19 mouse cellular contexts compared by ENCODE assay signal in genomic region chr13:46544608-46545007, GRCm38 (mm10). TPM values are rescaled to one million over a fixed set of nuclear protein-coding genes. Genes with fewer than 3 reads are reported as not detected.
DNase-seq lines count a peak whose midpoint lies in the region; ATAC-seq and TF ChIP-seq lines count a peak whose summit lies in the region.
"Had no signal": no experiment of that assay in that cellular context is flagged by ENCODE, and none has a peak within 500 bp of the region (broad histone marks: within the 10 kb centered on the region; RNA-seq: fewer than 3 reads in every experiment).

No protein-coding gene starts in this region.

- no peaks in the 10 kb centered on the region for H3K9me3 ChIP-seq in forebrain, embryonic 12.5 days
- no peaks in the 10 kb centered on the region for H3K9me3 ChIP-seq in hindbrain, embryonic 13.5 days
- no peaks in the 10 kb centered on the region for H3K9me3 ChIP-seq in midbrain, embryonic 14.5 days (ENCODE audit: control insufficient read depth, low read length)
- H3K9me3 ChIP-seq in heart, embryonic 11.5 days (replicated peaks; ENCODE audit: control insufficient read depth, low read length), result no peaks in the 10 kb centered on the region
- H3K9me3 ChIP-seq: heart, embryonic 13.5 days; limb, embryonic 12.5 days; liver, embryonic 13.5 days; lung, embryonic 15.5 days had no signal

- TF ChIP-seq POLR2A in heart, adult 2 months (IDR thresholded peaks at IDR 0.05; ENCODE audit: insufficient read depth, low read depth, low read length), result no peak

- no peaks in the 10 kb centered on the region for H3K79me2 ChIP-seq in heart, adult 2 months (replicated peaks; ENCODE audit: control insufficient read depth, insufficient read depth, low read length)

- no peaks in the 10 kb centered on the region for H3K27me3 ChIP-seq in heart, adult 2 months (ENCODE audit: control insufficient read depth, insufficient read depth, low read length)
- no peaks in the 10 kb centered on the region for H3K27me3 ChIP-seq in forebrain, embryonic 12.5 days
- H3K27me3 ChIP-seq in hindbrain, embryonic 13.5 days, result no peaks in the 10 kb centered on the region
- no peaks in the 10 kb centered on the region for H3K27me3 ChIP-seq in midbrain, embryonic 14.5 days (ENCODE audit: control insufficient read depth, insufficient read depth, low read length)
- H3K27me3 ChIP-seq in heart, embryonic 11.5 days (ENCODE audit: control insufficient read depth, insufficient read depth, low read length), result no peaks in the 10 kb centered on the region
- H3K27me3 ChIP-seq: heart, embryonic 13.5 days; limb, embryonic 12.5 days; liver, embryonic 13.5 days; lung, embryonic 15.5 days had no signal

- peaks cover 4% of the 10 kb centered on the region; the same call in 1 of the 2 replicates for H3K36me3 ChIP-seq in heart, adult 2 months (ENCODE audit: control insufficient read depth, insufficient read depth, low read length)
- H3K36me3 ChIP-seq in forebrain, embryonic 12.5 days (replicated peaks), result no peaks in the 10 kb centered on the region
- H3K36me3 ChIP-seq in hindbrain, embryonic 13.5 days, result no peaks in the 10 kb centered on the region
- no peaks in the 10 kb centered on the region for H3K36me3 ChIP-seq in midbrain, embryonic 14.5 days (ENCODE audit: control insufficient read depth, insufficient read depth, low read length)
- H3K36me3 ChIP-seq in heart, embryonic 11.5 days (ENCODE audit: control insufficient read depth, insufficient read depth, low read length), result 0 out of 2 replicates have a peak, but pooled peaks cover 3% of the 10 kb centered on the region
- H3K36me3 ChIP-seq: limb, embryonic 12.5 days; liver, embryonic 13.5 days; lung, embryonic 15.5 days had no signal

- intact Hi-C loops in heart, adult 2 months (cut with DNase I), result no loop called here
- intact Hi-C loops in left cerebral cortex, adult 2 months (cut with DNase I), result loop anchor here (5.0 kb wide), 1 partner anchor 232 kb away; no protein-coding TSS in a partner anchor

- H3K9ac ChIP-seq in heart, adult 2 months (ENCODE audit: low read depth, low read length), result no peak overlapping the region
- H3K9ac ChIP-seq in forebrain, embryonic 12.5 days, result no peak overlapping the region
- no peak overlapping the region for H3K9ac ChIP-seq in hindbrain, embryonic 13.5 days
- no peak overlapping the region for H3K9ac ChIP-seq in midbrain, embryonic 14.5 days (replicated peaks; ENCODE audit: low read length)
- no peak overlapping the region for H3K9ac ChIP-seq in heart, embryonic 11.5 days (ENCODE audit: low read depth, low read length)
- H3K9ac ChIP-seq: heart, embryonic 13.5 days; limb, embryonic 12.5 days; liver, embryonic 13.5 days; lung, embryonic 15.5 days had no signal

- no peak overlapping the region for H3K4me3 ChIP-seq in heart, adult 2 months
- H3K4me3 ChIP-seq in forebrain, embryonic 12.5 days (replicated peaks), result no peak overlapping the region
- H3K4me3 ChIP-seq in hindbrain, embryonic 13.5 days, result no peak overlapping the region
- no peak overlapping the region for H3K4me3 ChIP-seq in midbrain, embryonic 14.5 days (replicated peaks; ENCODE audit: low read depth, low read length)
- H3K4me3 ChIP-seq in left cerebral cortex, adult 2 months, result no peak overlapping the region
- no peak overlapping the region for H3K4me3 ChIP-seq in heart, embryonic 11.5 days (ENCODE audit: low read depth, low read length)
- H3K4me3 ChIP-seq: heart, embryonic 13.5 days; limb, embryonic 12.5 days; liver, embryonic 13.5 days; lung, embryonic 15.5 days; myocyte had no signal

- peak overlapping the region; percentile 32; the same call in 1 of the 2 replicates for H3K27ac ChIP-seq in heart, adult 2 months
- H3K27ac ChIP-seq in forebrain, embryonic 12.5 days, result peak overlapping the region; percentile 78
- peak overlapping the region; percentile 71 for H3K27ac ChIP-seq in hindbrain, embryonic 13.5 days
- peak overlapping the region; percentile 74; the same call in 1 of the 2 replicates for H3K27ac ChIP-seq in midbrain, embryonic 14.5 days (replicated peaks; ENCODE audit: low read depth, low read length)
- H3K27ac ChIP-seq in left cerebral cortex, adult 2 months, result no peak overlapping the region
- H3K27ac ChIP-seq in heart, embryonic 11.5 days (ENCODE audit: low read depth, low read length), result no peak overlapping the region
- H3K27ac ChIP-seq: limb, embryonic 12.5 days; liver, embryonic 13.5 days; lung, embryonic 15.5 days had no signal

- no peak for TF ChIP-seq CTCF in heart, adult 2 months (IDR thresholded peaks at IDR 0.05)
- TF ChIP-seq CTCF in left cerebral cortex, adult 2 months (IDR thresholded peaks at IDR 0.05), result no peak

- H3K4me1 ChIP-seq in heart, adult 2 months (ENCODE audit: control insufficient read depth, insufficient read depth, low read length), result peaks cover 2% of the 10 kb centered on the region; the same call in 1 of the 2 replicates
- peaks cover 58% of the 10 kb centered on the region for H3K4me1 ChIP-seq in forebrain, embryonic 12.5 days
- H3K4me1 ChIP-seq in hindbrain, embryonic 13.5 days (replicated peaks), result peaks cover 44% of the 10 kb centered on the region
- peaks cover 21% of the 10 kb centered on the region; the same call in 1 of the 2 replicates for H3K4me1 ChIP-seq in midbrain, embryonic 14.5 days (ENCODE audit: control insufficient read depth, insufficient read depth, low read length)
- peaks cover 5% of the 10 kb centered on the region; the same call in 1 of the 2 replicates for H3K4me1 ChIP-seq in heart, embryonic 11.5 days (ENCODE audit: control insufficient read depth, insufficient read depth, low read length)
- H3K4me1 ChIP-seq: limb, embryonic 12.5 days; liver, embryonic 13.5 days; lung, embryonic 15.5 days had no signal

- ATAC-seq in forebrain, embryonic 12.5 days (ENCODE audit: low FRiP score), result no peak
- ATAC-seq in hindbrain, embryonic 13.5 days (ENCODE audit: low FRiP score), result no peak
- ATAC-seq in midbrain, embryonic 14.5 days (ENCODE audit: low FRiP score, low TSS enrichment), result no peak
- ATAC-seq in heart, embryonic 11.5 days (replicated peaks; ENCODE audit: insufficient number of reproducible peaks, low FRiP score, low TSS enrichment), result no peak
- ATAC-seq: intestine, embryonic 16.5 days had no signal

- 76% methylated on average over 6 of the region's 6 CpGs for WGBS in heart, adult 2 months
- WGBS in forebrain, embryonic 12.5 days, result 44% methylated on average over 6 of the region's 6 CpGs
- 45% methylated on average over 6 of the region's 6 CpGs for WGBS in hindbrain, embryonic 13.5 days
- WGBS in midbrain, embryonic 14.5 days, result 54% methylated on average over 6 of the region's 6 CpGs
- 69% methylated on average over 6 of the region's 6 CpGs for WGBS in heart, embryonic 11.5 days (ENCODE audit: insufficient replicate concordance)

- no peak for DNase-seq in heart, adult 2 months
- DNase-seq in heart, adult 11 months, result no peak
- DNase-seq in midbrain, embryonic 14.5 days, result peak; percentile 43
- no peak for DNase-seq in urinary bladder, postnatal 10 days (ENCODE audit: low spot score)
- DNase-seq in left cerebral cortex, adult 2 months (ENCODE audit: extremely low spot score in 1 of 2, low spot score in 2 of 2), result no peak
- DNase-seq: adrenal gland, postnatal 36 days; cerebellum, adult 9-10 months; gastrocnemius, postnatal 25 days; heart, postnatal 36 days; liver, embryonic 13.5 days; thymus, adult 18-20 months had no signal

- no peak overlapping the region for H3K4me2 ChIP-seq in forebrain, embryonic 12.5 days
- H3K4me2 ChIP-seq in hindbrain, embryonic 13.5 days, result no peak overlapping the region
- no peak overlapping the region for H3K4me2 ChIP-seq in midbrain, embryonic 14.5 days (ENCODE audit: low read length)
- no peak overlapping the region for H3K4me2 ChIP-seq in heart, embryonic 11.5 days
- H3K4me2 ChIP-seq: heart, embryonic 13.5 days; limb, embryonic 12.5 days; liver, embryonic 13.5 days; lung, embryonic 15.5 days had no signal

- TF ChIP-seq EP300 in heart, adult 2 months (IDR thresholded peaks at IDR 0.05; ENCODE audit: insufficient read depth, low read depth, low read length), result no peak

RNA-seq across cellular contexts. Expression of gene Cap2, which starts 43.0 kb away (rescaled TPM):
- 100 to 1,000 TPM; 135 to 147 TPM for total RNA-seq in heart, adult 2 months (2021)
- polyA plus RNA-seq in heart, adult 2 months (2012; rRNA removed), result 115 and 143 TPM in 2 replicates
- 10.4 and 10.9 TPM in 2 replicates for polyA plus RNA-seq in forebrain, embryonic 12.5 days (2016; fragmentation: Nextera tagmentation; extraction: Ambion mirVana)
- polyA plus RNA-seq in hindbrain, embryonic 13.5 days (2015; fragmentation: Nextera tagmentation; extraction: Ambion mirVana), result 5.6 and 6.3 TPM in 2 replicates
- polyA plus RNA-seq in midbrain, embryonic 14.5 days (2014; fragmentation: Nextera tagmentation; extraction: Ambion mirVana), result 6.6 and 8.4 TPM in 2 replicates
- total RNA-seq in left cerebral cortex, adult 2 months (2021), result 100 to 1,000 TPM; 264 to 278 TPM
- 122 and 141 TPM in 2 replicates for polyA plus RNA-seq in heart, embryonic 11.5 days (2014; fragmentation: Nextera tagmentation; extraction: Ambion mirVana)

Comparison
In these comparisons a context has a peak if more than half of its experiments do, and no peak if none do; other contexts are left out.
1. H3K27ac ChIP-seq: peak in heart, adult 2 months (single experiment), forebrain, embryonic 12.5 days (single experiment), hindbrain, embryonic 13.5 days (single experiment) and midbrain, embryonic 14.5 days (single experiment); none in left cerebral cortex, adult 2 months (single experiment) and heart, embryonic 11.5 days (single experiment).